Mouse (Mus musculus): ENCODE measurements at regions not wholly inside any gene's neighbourhood (a gene's known extent, or its start where the extent isn't known, plus 50 kb on each side); places are given as distances from the start of the nearest gene placed in this dataset.

GRCm38 (mm10) chr12:24383016-24383415, 115.1 kb upstream of the Taf1b start:
- no peak for ATAC-seq (ENCODE audit: insufficient number of reproducible peaks, low FRiP score)
- Histone ChIP-seq H3K4me2 (no peak overlapping the region), H3K27me3 (replicated peaks) (no peaks in the 10 kb centered on the region), H3K4me3 (no peak overlapping the region), H3K9me3 (replicated peaks) (peaks cover 63% of the 10 kb centered on the region), H3K4me1 (replicated peaks) (no peaks in the 10 kb centered on the region), H3K9ac (no peak overlapping the region), H3K36me3 (no peaks in the 10 kb centered on the region), H3K27ac (ENCODE audit: poor library complexity, severe bottlenecking) (no peak overlapping the region)
- WGBS: 80% methylated on average over 23 of the region's 27 CpGs

- no peak overlapping the region for H3K27ac ChIP-seq (ENCODE audit: poor library complexity, severe bottlenecking)
- H3K9me3 ChIP-seq (replicated peaks): peaks cover 11% of the 10 kb centered on the region
- H3K27me3 ChIP-seq (replicated peaks): no peaks in the 10 kb centered on the region
- no peak overlapping the region for H3K9ac ChIP-seq
- WGBS: 65% methylated on average over 17 of the region's 17 CpGs
- ATAC-seq (ENCODE audit: insufficient number of reproducible peaks, low FRiP score): no peak
- H3K4me2 ChIP-seq: no peak overlapping the region
- no peak overlapping the region for H3K4me3 ChIP-seq
- no peaks in the 10 kb centered on the region for H3K4me1 ChIP-seq (replicated peaks)
- H3K36me3 ChIP-seq: no peaks in the 10 kb centered on the region
Measured at GRCm38 (mm10) chr12:24424958-24425357, 73.2 kb upstream of the Taf1b start.

Measured in heart, embryonic 12.5 days (tissue).